Mouse (Mus musculus) ES-Bruce4 (cell line): ENCODE measurements around the gene Map3k20.

ENCODE experiments used
- CTCF ChIP-seq: IDR thresholded peaks from one replicate; pipeline ENCODE4 v1.8.1; 2011; ENCODE audit warnings: low read depth, low read length
- EP300 ChIP-seq: IDR thresholded peaks from 2 replicates; pipeline ENCODE4 v1.6.1; 2011; ENCODE audit warnings: low read depth, low read length; ENCODE audit not compliant: insufficient read depth
- POLR2A ChIP-seq: IDR thresholded peaks from one replicate; pipeline ENCODE4 v1.8.1; 2011; ENCODE audit warnings: low read length; ENCODE audit not compliant: insufficient read depth

DNA sequence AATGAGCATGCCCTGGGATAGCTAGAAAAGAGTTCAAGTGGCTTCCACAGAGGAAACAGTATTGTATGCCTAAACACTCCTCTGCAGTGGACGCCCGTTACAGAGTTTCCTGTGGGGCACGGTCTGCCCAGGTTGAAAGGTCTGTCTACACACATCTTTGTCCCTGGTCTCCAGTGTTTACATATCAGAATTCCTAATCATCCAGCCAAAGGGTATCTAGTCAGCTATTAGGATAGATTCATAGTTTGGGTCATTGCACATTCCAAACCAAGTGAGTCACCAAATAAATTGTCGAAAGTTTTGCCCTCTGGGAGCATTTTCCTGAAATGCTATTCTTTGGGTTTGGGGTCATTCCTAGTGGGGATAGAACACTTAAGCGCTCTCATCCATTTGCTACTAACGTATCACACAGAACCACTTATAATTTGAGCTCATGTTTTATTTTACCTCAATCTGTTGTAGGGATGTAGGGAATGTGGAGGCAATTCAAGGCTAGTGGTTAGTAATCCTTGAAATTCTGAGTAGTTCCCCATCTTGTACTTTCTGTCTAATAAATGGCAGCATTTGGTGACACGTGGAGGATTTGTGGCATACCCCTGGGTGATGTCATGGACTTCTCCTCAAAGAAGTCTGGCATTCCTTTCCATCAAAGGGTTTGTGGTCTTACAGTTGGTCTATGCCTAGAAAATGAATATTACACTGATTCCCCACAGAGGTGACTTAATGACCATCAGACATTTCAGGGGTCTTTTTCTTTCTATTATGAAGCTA, 33.8 kb downstream of the Map3k20 start:
- TF ChIP-seq CTCF, result no peak
- TF ChIP-seq EP300, result no peak
- no peak for TF ChIP-seq POLR2A
